ENCODE assay signal across 10 mouse cellular contexts in the genomic region with DNA sequence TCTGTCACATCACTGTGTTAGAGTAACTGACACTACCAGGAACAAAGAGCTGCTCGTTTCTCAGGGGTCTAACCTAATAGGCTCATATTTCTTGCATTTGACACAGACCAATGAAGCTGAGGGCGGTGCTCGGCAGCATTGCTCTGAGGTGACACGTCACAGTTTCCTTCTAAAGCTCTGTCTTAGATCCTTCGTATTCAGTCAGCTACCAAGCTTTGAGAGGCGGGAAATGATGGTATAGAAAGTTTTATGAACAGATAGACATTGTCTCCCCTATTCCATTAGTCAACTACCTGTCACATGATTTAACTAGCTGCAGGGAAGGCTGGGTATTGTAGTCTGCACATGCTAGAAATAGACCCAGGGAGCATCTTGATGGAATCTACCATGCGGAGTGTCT.
DNase-seq lines count a peak whose midpoint lies in the region; ATAC-seq and TF ChIP-seq lines count a peak whose summit lies in the region.
"Had no signal": no experiment of that assay in that cellular context is flagged by ENCODE, and none has a peak within 500 bp of the region (broad histone marks: within the 10 kb centered on the region; RNA-seq: fewer than 3 reads in every experiment).

No protein-coding gene starts in this region.

- peak overlapping the region; percentile 13; the same call in 1 of the 2 replicates for H3K4me3 ChIP-seq in left cerebral cortex, adult 2 months
- H3K4me3 ChIP-seq in megakaryocyte, embryonic 14.5 days (replicated peaks): peak overlapping the region; percentile 28
- H3K4me3 ChIP-seq: liver, embryonic 13.5 days had no signal

- no peak for TF ChIP-seq CTCF in left cerebral cortex, adult 2 months (IDR thresholded peaks at IDR 0.05)

- peak; percentile 87 for ATAC-seq in frontal cortex, adult (ENCODE audit: low TSS enrichment)
- ATAC-seq in activated CD4-positive, CD25-positive, alpha-beta regulatory T cell, adult 4 months: peak; percentile 85

- H3K27me3 ChIP-seq in megakaryocyte, embryonic 14.5 days (replicated peaks): peaks cover 10% of the 10 kb centered on the region
- H3K27me3 ChIP-seq: liver, embryonic 13.5 days had no signal

- intact Hi-C loops in left cerebral cortex, adult 2 months (cut with DNase I): no loop called here
- intact Hi-C loops in left cerebral cortex, postnatal 14 days (cut with DNase I): no loop called here

- no peaks in the 10 kb centered on the region for H3K36me3 ChIP-seq in megakaryocyte, embryonic 14.5 days (replicated peaks; ENCODE audit: low read length)
- H3K36me3 ChIP-seq: liver, embryonic 13.5 days had no signal

- no peak for DNase-seq in frontal cortex, postnatal 36 days (ENCODE audit: low spot score in 2 of 2)
- no peak for DNase-seq in left cerebral cortex, adult 2 months (ENCODE audit: extremely low spot score in 1 of 2, low spot score in 2 of 2)
- DNase-seq in left cerebral cortex, postnatal 14 days (ENCODE audit: low spot score in 2 of 2): no peak
- DNase-seq in right cerebral cortex, postnatal 4 days: no peak
- no peak for DNase-seq in urinary bladder, postnatal 36 days (ENCODE audit: low spot score in 2 of 2)
- DNase-seq: kidney, adult 11 months; liver, embryonic 13.5 days had no signal

- no peak overlapping the region for H3K27ac ChIP-seq in left cerebral cortex, adult 2 months
- H3K27ac ChIP-seq: liver, embryonic 13.5 days had no signal

- H3K9me3 ChIP-seq in megakaryocyte, embryonic 14.5 days: no peaks in the 10 kb centered on the region
- H3K9me3 ChIP-seq: liver, embryonic 13.5 days had no signal

- H3K4me1 ChIP-seq in megakaryocyte, embryonic 14.5 days: peaks cover 6% of the 10 kb centered on the region; the same call in 1 of the 2 replicates
- H3K4me1 ChIP-seq: liver, embryonic 13.5 days had no signal
